Mouse (Mus musculus) monocyte, adult 5-6 weeks (primary cell): Measurements from ENCODE around the gene Naa35. TPM values are rescaled to one million over a fixed set of nuclear protein-coding genes. Genes with fewer than 3 reads are reported as not detected.

Experiments used
- ATAC-seq: fragments of 153-309, 156-312 bp; replicated peaks from 2 replicates; pipeline ENCODE4 v1.8.0; 2017; ENCODE audit warnings: mild to moderate bottlenecking; ENCODE audit not compliant: low TSS enrichment, insufficient number of reproducible peaks, severe bottlenecking, poor library complexity, low FRiP score
- total RNA-seq: library from RNA; stranded (forward); fragments of 200-1000, 200-491, 200-594 nt; gene quantifications from 3 replicates; pipeline ENCODE4 v1.2.3, GENCODE M21; 2017

The Naa35 gene
- total RNA-seq, 1 experiment from 2014 or later = 23.8 TPM

DNA sequence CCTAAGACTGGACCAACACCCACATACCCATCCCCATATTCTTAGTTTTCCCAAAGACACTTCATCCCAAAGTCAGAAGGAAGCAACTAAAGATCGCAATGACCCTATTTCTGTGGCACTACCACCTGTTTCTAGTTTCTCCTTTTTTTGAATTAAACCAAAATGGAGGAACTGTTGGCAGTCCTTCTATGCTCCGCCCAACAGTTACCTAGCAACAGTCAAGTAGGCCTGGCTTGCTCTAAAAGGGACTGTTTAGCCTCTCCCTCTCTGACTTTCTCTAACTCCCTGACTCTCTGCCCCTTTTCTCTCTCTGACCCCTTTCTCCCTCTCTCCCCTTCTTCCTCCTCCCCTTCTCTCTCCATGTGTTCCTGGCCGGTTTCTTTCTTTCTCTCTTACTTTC, 100.2 kb downstream of the Naa35 start:
- no peak for ATAC-seq

Other genes starting within 250 kb of the Naa35 start
- 36.3 to 81.8 TPM (median 81.6 TPM) in 3 replicates for gene Agtpbp1, start within 50 bp of the Naa35 start, total RNA-seq
- 42.8 to 82.0 TPM (median 46.1 TPM) in 3 replicates for gene Golm1, start 90.6 kb downstream of the Naa35 start, total RNA-seq
- gene 4921517D22Rik, start 108.8 kb downstream of the Naa35 start, total RNA-seq = not detected in 3 replicates
- not detected in 3 replicates for gene Spata31d1a, start 125.1 kb downstream of the Naa35 start, total RNA-seq
- gene Spata31d1b, start 127.0 kb downstream of the Naa35 start, total RNA-seq = 0.19 TPM in 1 of 3 replicates, not detected in the others
- gene Spata31d1d, start 146.5 kb downstream of the Naa35 start, total RNA-seq = not detected in 3 replicates
- gene 1700014D04Rik, start 161.5 kb downstream of the Naa35 start, total RNA-seq = not detected in 3 replicates
- 57.1 to 69.2 TPM (median 64.4 TPM) in 3 replicates for gene Isca1, start 184.6 kb downstream of the Naa35 start, total RNA-seq
- gene Gm49354, start 197.0 kb downstream of the Naa35 start, total RNA-seq = 9.7 to 54.7 TPM (median 19.1 TPM) in 3 replicates
- gene Tut7, start 237.9 kb downstream of the Naa35 start, total RNA-seq = 227 to 337 TPM (median 264 TPM) in 3 replicates